Mouse (Mus musculus): Measurements from ENCODE around the gene Cckar.

DNA sequence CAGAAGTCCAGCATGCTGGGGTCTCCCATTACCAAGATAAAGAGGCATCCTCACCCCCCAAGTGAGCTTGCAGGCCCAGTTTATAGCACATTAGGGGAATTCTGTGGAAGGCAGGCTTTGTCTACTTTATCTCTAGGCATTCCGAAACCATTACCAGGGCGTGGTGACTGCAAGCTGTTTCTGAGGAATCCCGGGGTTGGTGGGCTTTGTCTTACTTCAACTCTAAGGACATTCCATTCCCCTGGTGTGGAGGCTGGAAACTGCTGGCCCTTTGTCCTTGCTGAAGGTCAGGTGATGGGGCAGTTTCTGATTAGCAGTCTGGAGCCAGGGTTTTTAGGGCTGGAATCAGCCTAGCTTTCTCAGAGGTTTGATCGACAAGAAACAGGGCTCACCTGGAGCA, 36.0 kb downstream of the Cckar start:
- TF ChIP-seq CTCF (conservative IDR thresholded peaks at IDR 0.05; ENCODE audit: low read length) = no peak
- no peak for TF ChIP-seq POU5F1 (IDR thresholded peaks at IDR 0.05; ENCODE audit: borderline replicate concordance, low read length)

Data from E14TG2a.4 (cell line).